Mouse (Mus musculus): Measurements from ENCODE around the gene Ptms.
A peak's percentile ranks its signal among the peaks of the same experiment; 100 is the strongest.

Ptms gene

DNA sequence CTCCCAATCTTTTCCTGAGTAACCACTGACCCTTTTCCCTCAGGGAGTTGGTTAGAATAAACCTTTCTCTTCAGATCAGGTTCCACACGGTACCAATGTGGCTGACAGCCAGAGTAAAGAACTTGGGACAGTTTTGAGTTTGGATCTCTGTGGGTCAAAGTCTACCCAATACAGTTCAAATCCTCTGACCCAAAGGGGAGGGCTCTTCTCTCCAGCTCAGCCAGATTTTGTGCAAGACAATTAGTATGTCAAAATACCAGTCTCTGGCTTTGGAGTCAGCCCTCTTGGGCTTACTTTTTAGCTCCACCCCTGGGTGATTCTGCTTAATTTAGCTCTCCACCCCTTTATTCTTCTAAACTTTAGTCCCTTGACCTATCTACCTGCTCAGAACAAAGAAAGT is 10.3 kb upstream of the Ptms start:
- DNase-seq (ENCODE audit: low spot score): no peak

DNA sequence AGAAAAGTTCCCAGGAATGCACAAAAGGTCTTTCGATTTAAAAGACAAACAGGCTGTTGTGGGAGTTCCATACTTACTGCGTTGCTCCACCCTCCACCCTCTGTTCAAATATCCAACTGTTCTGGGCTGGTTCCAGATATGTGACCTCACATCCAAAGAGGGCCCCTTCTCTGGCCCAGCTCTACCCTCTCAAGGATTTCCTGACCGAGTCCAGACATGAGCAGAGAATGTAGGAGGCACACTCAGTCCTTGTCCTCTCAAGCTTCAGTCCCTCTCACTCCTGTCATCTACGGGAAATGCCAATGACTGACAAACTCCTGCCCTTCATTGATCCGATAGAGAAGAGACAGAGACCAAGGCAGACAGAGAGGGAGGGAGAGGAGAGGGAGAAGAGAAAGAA is 6.0 kb upstream of the Ptms start:
- DNase-seq (ENCODE audit: low spot score): no peak

DNA sequence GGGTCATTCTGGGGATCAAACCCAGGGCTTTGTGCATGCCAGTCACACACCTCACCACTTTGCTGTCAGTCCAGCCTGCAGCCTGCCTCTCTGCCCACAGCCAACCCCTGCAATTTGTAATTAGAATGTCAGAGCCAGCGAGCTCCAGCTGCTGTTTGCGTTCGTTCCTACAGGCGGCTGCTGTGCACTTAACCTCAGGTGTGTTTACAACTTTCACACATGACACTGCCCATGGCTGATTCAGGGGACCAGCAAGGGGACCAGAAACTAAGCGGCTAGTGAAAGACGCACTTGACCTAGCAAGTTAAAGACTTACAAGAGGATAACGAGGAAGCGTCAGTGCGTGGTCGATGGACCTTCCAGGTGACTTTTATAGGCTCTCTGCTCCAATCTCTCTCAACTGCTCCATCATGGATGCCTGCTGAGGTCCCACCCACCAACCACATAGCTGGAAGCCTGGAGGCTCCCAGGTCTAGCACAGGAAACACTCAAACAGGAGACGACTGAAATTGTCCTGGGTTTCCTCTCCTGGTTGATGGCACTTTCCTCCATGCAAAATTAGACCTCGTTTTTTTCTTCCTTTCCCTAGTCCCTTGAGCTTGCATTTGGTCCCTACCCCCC is 5.4 kb upstream of the Ptms start:
- no peak for DNase-seq (ENCODE audit: low spot score)

DNA sequence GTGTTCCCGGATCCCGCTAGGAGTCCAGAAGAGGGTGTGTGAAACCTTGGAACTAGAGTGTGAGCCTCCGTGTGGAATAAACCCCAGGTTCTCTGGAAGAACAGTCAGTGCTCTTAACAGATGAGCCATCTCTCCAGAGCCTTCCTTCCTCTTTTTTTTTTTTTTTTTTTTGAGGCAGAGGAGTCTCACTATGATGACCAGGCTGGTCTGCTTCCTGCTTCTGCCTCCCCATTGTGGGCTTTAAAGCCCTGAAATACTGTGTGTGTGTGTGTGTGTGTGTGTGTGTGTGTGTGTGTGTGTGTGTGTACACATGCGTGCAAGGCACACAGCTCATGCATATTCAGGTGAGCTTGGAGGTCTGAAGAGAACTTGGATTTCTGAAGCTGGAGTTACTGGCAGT is 1.6 kb upstream of the Ptms start:
- DNase-seq (ENCODE audit: low spot score): no peak

DNA sequence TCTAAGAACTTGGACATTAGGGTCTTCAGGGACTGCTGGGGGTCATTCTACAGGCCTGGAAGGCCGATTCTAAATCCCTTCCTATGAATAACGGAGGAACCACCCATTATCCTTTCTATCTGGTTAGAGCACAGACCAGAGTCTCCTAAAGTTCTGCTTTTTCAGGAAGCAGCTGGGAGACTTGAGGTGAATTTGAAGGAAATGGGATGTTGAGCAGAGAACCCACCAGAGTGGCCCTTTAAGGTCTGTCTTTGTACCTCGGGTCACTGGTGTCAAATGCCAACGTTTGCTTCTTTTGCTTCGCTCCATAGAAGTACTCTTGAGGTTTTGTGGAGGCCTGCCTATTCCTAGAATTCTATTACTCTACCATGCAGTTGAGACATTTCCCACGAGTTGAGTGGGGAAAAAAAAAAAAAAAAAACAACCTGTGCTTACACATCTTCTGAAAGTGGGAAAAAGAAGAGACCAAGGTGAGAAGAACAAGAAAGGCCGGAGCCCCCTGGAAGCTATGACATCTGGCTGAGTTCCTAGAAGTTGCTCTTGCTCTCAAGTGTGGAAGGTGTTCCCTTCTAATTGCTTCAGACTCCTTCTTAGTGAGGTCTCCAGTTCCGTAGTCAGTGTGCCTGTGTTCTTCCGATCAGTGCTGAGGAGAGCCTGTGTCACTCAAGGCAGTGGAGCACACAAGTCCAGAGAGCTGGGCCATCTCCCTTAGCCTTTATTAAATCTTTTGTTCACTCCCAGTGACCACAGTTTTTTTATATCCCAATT is 599 bp upstream of the Ptms start:
- no peak for DNase-seq (ENCODE audit: low spot score)

DNA sequence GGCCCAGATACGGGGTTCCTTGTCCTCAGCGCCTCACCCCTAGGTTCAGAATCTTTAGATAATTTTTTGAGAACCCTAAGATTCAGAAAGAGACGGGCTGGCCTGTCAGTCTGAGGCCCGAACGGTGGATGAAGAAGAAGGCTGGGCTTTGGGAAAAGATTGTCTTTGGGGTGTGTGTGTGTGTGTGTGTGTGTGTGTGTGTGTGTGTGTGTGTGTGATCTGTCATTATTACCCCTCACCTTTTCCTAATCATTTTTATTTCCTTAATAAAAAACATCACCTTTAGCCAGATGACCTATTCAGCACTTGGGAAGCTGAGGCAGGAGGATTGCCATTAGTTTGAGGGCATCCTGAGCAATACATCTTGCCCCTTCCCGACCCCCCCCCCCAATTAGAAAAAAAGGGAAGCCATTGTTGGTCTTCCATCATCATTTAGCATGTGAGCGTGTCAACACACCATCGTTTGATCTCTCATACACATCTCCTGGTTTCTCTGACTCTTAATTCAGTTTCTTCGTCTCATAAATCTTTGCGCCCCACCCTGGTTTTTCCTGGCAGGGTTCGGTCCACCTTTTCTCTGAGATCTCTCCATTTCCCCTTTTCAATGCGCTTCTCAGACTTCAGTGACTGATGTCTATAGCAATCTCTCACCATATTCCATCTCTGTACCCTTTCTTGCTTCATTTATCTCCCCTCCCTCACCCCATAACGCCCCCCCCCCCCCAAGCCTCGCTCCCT is 844 bp downstream of the Ptms start:
- no peak for DNase-seq (ENCODE audit: low spot score)

DNA sequence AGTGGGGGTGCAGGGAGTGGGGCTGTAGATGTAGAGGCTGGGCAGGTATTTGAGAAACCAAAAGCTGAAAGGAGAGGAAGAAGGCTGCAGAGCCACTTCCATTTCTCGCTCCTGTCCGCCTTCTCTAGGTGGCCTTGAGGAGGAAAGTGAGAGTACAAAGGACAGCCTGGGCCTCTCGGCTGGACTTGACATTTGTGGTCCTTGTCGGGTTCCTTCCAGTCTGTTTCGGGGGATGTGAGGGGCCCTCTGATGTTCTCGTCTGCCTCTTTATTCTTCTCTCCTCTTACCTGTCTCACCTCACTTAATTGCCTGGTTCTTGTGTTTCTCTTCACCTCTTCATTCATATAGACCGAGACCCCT is 1.6 kb downstream of the Ptms start:
- DNase-seq (ENCODE audit: low spot score): no peak

DNA sequence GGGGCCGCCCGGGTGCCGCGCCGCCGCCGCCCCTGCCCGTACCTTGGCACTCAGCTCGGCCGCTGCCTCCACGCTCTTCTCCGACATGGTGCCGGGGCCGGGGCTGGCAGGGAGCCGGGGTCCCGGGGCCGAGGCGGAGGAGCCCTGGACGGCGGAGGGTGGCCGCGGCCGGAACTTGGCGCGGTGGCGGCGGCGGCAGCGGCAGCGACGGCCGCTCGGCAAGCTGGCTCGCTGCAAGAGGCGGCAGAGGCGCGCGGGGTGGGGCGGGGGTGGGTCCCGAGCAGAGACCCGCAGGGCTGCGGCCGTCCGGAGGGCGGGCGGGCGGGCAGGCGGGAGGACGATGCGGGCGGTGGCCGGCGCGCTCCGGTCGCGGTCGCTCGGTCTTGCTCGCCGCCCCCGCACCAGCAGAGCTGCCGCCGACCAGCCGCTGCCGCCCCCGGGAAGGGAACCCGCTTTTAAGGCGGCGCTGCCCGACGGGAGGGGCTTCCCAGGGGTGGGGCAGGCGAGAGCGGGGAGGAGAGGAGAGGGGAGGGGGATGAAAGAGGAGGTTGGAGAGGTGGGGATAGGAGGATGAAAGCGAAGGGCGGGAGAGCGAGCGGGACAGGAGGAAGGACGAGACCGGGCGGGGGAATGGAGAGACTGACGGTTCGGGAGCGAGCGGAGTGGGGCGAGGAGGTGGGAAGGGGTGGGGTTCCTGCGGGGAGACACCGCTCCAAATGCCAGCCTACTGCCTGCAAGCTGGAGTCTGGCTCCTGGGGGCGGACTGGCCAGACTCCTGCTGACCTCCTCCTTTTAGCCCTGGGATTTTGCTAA is 2.2 kb downstream of the Ptms start:
- peak; percentile 87 for DNase-seq (ENCODE audit: low spot score)

DNA sequence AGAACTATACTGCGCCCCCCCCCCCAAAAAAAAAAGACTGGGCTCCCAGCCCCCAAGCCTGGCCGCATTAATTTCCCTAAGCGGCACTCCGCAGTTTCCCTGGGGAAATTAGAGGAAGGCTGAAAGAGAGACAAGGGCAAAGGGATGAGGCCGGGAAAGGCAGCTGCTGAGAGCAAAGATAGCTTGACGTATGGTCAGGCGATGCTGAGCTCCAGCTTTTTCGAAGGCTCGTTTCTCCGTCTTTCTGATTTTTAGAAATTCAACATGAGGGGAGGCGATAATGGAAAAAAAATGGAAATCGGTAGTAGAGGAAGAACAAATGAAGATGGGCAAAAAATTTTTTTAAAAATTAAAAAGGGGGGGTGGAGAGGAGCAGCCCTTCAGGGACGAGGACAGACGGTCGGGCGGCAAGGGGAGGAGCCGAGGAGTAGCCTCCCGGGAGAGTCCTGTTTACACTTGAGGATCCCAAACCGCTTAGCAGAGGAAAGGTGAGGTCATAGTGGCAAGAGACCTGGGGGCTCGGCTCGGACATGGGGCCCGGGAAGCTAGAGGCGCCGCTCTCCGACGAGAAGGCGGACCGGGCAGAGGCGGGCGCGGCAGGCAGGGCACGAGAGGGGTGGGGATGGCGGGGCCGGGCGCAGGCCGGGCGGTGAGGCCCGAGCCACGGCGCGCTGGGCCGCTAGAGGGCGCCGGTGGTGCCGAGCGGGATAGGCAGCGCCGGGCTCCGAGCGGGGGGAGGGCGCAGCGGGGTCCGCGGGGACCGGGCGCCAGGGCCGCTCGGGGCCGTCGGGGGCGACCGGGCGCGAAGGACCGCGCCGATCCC is 3.0 kb downstream of the Ptms start:
- peak; percentile 92 for DNase-seq (ENCODE audit: low spot score)

DNA sequence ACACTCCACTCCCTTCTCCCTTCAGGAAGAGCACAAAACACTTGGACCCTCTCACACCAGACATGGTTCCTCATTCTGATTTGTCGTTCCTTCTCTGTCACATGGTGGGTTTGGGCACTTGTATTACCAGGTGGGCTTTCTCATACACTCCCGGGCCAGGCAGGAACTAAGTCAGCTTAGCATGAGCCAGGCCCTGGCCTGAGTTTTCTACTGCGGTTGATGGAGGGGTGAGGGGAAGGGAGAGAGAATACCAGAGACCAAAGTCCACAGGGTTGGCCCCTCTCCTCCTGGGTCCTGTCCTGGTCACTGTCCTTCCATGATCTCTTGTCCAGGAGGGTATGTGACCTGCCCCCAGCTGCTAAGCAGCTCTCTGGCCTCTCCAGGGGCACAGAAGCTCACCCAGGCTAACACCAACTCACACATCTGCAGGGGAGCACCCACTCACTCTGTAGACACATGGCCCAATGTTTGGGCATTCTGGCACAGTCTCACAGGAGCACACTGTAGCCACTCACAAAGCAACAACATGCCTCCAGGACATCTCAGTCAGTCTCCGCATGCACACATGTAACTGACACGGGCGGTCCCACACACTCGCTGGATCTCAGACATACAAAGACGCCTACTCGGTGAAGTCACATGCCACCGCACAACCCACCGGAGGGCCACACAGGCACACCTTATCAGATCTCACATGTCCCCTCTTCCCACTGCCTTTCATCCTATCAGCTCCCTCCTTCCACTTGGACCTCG is 3.8 kb downstream of the Ptms start:
- DNase-seq (ENCODE audit: low spot score): no peak

DNA sequence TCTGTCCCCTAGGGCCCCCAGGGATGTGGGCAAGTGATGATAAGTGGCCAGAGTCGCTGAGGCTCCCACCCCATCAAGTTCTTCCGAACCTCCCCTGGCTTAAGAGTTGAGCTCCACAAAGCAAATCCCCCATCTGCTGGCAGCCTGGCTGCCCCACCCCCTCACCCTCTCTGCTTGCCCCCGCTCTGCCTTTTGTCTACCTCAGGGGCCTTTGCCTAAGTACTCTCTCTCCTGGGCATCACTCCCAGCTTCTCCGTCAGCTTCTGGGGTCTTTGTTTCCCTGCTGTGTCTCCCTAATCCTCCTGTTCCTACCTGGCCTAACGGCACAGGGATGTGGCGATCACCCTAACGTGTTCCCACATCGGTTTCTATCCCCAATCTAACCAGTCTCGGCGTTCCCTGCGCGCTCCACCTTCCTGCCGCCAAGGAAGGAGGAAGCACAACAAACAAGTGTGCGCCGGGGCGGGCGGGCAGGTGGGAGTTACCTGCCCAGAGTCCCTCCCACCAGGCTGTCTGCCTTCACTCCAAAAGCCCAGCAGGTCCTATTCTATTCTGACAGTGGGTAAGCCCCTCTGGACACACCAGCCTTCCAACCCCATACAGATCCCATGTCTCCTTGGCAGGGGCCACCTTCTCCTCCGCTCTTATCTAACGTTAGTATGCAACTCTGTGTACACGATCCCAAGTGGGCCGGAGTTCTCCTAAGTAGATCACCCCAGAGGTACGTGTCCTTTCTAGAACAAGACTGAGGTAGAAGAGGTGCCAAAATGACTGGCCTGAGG is 4.6 kb downstream of the Ptms start:
- DNase-seq (ENCODE audit: low spot score): no peak

DNA sequence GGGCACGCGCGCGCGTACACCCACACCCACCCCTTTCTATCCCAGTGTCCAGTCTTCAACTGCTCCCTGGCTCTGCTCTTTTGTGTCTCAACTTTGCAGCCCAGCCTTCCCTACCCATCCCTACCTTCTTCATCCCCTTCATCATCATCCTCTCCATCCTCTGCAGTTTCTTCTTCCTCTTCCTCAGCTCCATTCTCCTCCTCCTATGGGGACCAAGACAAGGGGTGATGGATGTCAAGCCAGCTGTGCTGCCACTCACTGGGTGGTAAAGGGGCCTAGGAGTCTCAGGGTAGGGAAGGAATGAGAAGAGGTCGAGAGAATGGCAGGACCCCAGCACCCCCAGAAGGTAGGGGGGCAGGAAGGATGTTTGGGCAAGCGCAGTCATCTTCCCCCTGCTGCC is 5.4 kb downstream of the Ptms start:
- DNase-seq (ENCODE audit: low spot score): no peak

DNA sequence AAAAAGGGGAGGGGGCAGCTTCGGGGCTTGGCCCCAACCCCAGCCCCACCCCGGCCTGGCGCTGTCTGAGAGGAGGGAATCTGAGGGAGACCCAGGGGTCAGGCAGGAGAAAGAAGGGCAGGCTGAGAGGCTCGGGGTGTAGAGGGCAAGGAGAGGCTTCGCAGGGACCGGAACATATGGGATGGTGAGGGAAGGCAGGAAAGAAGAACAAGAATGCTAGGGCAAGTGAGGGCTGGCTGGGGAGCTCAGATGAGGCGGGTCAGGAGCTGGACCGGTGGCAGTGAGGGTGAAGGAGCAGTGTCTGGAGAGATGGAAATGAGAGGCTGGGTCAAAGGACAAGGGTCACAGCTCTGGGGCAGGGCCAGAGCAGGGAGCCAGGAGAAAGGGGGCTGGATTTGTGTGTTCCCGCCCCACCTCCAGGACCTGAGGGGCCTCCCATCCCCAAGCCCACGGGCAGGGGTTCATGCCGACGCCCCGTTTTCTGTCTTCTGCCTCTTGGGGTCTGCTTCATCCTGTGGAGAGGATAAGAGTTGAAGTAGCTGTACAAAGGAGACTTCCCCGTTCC is 6.1 kb downstream of the Ptms start:
- DNase-seq (ENCODE audit: low spot score): no peak

DNA sequence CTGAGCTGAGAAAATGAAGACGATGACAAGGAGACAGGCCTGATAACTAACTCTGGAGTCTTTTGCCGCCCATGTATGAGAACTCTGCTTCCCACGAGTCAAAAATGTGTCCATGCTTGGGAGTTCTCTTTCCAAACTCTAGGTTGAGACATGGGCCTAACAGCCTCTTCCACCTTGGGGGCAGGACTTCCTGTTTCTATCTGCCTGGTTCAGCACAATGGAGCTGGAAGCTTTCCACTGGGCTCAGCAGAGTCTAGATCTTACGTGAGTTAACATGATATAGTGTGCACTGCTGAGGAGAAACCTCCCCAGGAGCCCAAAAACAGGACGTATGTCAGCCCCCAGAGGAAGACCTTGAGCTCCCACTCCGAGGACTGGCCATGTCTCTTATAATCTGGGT is 6.7 kb downstream of the Ptms start:
- DNase-seq (ENCODE audit: low spot score): no peak

DNA sequence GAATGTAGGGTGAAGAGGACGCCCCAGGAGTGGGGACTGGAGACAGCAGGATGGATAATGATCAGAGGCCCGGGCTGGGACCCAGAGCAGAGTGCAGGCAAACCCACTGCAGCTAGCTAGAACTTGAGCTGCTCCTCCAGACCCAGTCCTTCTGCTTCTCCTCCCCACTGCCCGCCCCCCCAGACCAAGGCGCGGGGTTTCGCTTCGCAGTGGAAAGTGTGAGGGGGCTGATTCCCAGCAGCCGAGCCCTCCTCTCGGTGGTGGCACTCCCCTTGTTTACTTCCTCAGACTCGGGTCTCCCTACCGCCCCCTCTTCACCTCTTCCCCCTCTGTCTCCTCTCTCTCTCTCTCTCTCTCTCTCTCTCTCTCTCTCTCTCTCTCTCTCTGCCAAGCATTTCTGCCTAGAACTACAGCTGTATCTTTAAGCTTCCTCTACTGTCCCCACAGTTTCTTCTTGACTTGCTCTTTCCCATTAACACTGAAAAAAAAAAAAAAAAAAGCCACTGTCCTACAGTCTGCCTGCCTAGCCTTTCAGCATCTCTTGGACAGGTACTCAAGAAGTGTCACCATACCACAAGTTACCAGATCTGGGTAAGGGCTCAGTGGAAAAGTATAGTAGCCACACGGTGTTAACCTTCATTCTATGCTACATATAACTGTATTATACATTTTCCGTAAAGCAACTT is 8.2 kb downstream of the Ptms start, which contains the start of gene Lag3:
Gene Lag3, minus strand, starts transcription at position 173 of the 686 bp plus-strand sequence.
- DNase-seq (ENCODE audit: low spot score): no peak

DNA sequence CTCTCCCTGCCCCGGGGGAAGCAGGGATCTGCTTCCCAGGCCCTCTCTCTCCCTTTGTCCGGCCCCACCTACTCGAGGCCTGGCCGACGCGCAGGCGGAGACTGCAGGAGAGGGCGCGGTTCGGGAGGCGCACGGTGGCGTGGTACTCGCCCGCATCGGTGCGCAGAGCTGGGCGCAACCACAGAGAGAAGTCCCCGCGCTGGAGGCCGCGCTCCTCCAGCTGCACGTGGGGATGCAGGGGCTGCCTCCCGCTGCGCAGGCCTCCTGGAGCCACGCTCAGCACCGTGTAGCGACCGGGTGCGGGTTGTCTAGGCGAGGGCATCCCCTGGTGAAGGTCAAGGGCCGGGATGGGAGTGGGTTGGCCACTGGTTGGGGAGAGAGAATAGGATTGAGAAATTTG is 9.9 kb downstream of the Ptms start:
- DNase-seq (ENCODE audit: low spot score): no peak

DNA sequence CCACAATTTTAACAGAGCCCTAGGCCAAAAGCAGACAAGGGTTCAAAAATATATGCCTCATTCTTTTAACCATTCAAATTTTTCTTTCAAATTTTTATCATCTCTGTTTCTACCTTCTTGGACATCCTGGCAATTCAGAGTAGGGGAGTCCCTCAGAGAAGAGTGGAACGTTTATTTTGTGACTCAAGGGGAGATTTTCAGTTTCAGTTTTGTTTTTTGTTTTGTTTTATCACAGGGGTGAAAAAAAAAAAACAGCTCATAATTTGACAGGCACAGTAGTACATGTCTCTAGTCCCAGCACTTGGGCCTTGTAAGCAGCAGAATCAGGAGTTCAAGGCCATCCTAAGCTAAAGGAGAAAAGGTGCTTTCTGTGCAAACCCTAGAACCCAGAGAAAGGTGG is 12.1 kb downstream of the Ptms start:
- no peak for DNase-seq (ENCODE audit: low spot score)

DNA sequence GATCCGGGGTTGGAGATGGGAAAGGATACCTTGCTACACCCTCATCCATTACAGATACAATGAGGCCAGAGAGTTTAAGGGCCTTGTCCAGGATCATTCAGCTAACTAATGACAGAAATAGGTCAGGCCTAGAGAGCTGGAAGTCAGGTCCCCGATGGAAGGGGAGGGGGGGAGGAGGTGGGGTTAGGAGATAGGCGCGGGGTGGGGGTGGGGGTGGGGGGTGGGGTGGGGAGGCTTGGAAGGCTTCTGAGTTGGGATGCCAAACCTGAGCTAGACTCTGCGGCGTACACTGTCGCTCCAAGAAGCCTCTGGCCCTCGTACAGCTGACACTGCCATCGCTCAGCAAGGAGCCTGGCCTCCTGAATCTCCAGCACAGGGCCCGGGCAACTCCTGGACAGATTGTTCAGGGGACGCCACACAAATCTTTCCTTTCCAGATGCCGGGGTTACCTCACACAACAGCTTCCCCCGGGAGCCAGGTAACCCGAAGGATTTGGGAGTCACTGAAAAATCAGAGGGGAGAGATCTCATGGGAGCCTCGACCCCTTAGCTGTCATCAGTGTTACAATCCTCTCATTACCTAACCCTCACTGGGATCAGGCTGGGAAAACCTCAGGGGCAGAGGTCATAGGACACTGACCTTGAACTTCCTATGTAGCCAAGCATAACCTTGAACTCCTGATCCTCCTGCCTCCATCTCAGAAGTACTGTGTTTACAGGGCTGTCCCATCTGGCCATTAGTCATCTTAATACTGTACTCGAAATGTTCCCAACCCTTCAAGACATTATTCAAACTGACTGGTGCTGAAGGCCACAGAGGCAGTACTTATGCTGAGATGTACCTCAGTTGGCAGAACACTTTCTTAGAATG is 14.7 kb downstream of the Ptms start:
- no peak for DNase-seq (ENCODE audit: low spot score)

Measured in ovary, postnatal 14 days (tissue).